Mouse (Mus musculus) forebrain, embryonic 16.5 days (tissue): ENCODE measurements at regions not wholly inside any gene's neighbourhood (a gene's known extent, or its start where the extent isn't known, plus 50 kb on each side); places are given as distances from the start of the nearest gene placed in this dataset.
A peak's percentile ranks its signal among the peaks of the same experiment; 100 is the strongest.

Source experiments
- ATAC-seq: fragments of 200-750 bp; cut with Nextera tagmentation; 2 replicates; pipeline ENCODE4 v1.8.0; 2017; ENCODE audit warnings: mild to moderate bottlenecking, moderate library complexity
- H3K27ac ChIP-seq: fragments of 300-500 bp; sonication (generic); 2 replicates; pipeline ENCODE4 v1.5.1; 2014; ENCODE audit warnings: low read length, control low read depth
- H3K27me3 ChIP-seq: fragments of 300-500 bp; sonication (generic); replicated peaks from 2 replicates; pipeline ENCODE4 v1.6.1; 2014; ENCODE audit warnings: low read length; ENCODE audit not compliant: control insufficient read depth, insufficient read depth
- H3K36me3 ChIP-seq: fragments of 300-500 bp; sonication (generic); 2 replicates; pipeline ENCODE4 v1.6.1; 2014; ENCODE audit not compliant: control insufficient read depth, insufficient read depth
- H3K4me1 ChIP-seq: fragments of 300-500 bp; sonication (generic); replicated peaks from 2 replicates; pipeline ENCODE4 v1.6.1; 2014; ENCODE audit warnings: low read length; ENCODE audit not compliant: control insufficient read depth, insufficient read depth
- H3K4me2 ChIP-seq: fragments of 300-500 bp; sonication (generic); 2 replicates; pipeline ENCODE4 v1.6.1; 2014; ENCODE audit warnings: mild to moderate bottlenecking, low read length, control low read depth
- H3K4me3 ChIP-seq: fragments of 300-500 bp; sonication (generic); replicated peaks from 2 replicates; pipeline ENCODE4 v1.5.1; 2014; ENCODE audit warnings: mild to moderate bottlenecking, low read length, control low read depth
- H3K9ac ChIP-seq: fragments of 300-500 bp; sonication (generic); replicated peaks from 2 replicates; pipeline ENCODE4 v1.6.1; 2014; ENCODE audit warnings: low read depth, low read length, control low read depth
- H3K9me3 ChIP-seq: fragments of 300-500 bp; sonication (generic); 2 replicates; pipeline ENCODE4 v1.6.1; 2016; ENCODE audit warnings: low read length; ENCODE audit not compliant: control insufficient read depth
- WGBS: fragments of 180-500 bp; shearing (Covaris S2); extraction: QIAGEN DNeasy Blood & Tissue Kit; methylation state at CpG from one replicate; pipeline ENCODE4 v1.1.7; 2014; 5-methylcytosine and 5-hydroxymethylcytosine counted together

GRCm38 (mm10) chr13:53722881-53723280 is 250.0 kb upstream of the Msx2 start:
- no peak overlapping the region for H3K4me2 ChIP-seq
- H3K4me1 ChIP-seq: peaks cover 3% of the 10 kb centered on the region; the same call in 1 of the 2 replicates
- no peaks in the 10 kb centered on the region for H3K27me3 ChIP-seq
- H3K27ac ChIP-seq: peak overlapping the region; percentile 41; the same call in 1 of the 2 replicates
- no peak overlapping the region for H3K9ac ChIP-seq
- H3K4me3 ChIP-seq: no peak overlapping the region
- WGBS: 28% methylated on average over 6 of the region's 6 CpGs
- H3K36me3 ChIP-seq: no peaks in the 10 kb centered on the region
- ATAC-seq: peak; percentile 72
- H3K9me3 ChIP-seq: no peaks in the 10 kb centered on the region

- H3K4me1 ChIP-seq: peaks cover 3% of the 10 kb centered on the region; the same call in 1 of the 2 replicates
- no peaks in the 10 kb centered on the region for H3K36me3 ChIP-seq
- H3K4me2 ChIP-seq: no peak overlapping the region
- no peaks in the 10 kb centered on the region for H3K27me3 ChIP-seq
- no peak overlapping the region for H3K4me3 ChIP-seq
- 74% methylated on average over 9 of the region's 9 CpGs for WGBS
- no peak overlapping the region for H3K27ac ChIP-seq
- ATAC-seq: no peak
- no peak overlapping the region for H3K9ac ChIP-seq
- H3K9me3 ChIP-seq: no peaks in the 10 kb centered on the region
Measured at GRCm38 (mm10) chr13:53721038-53721463, 248.2 kb upstream of the Msx2 start.

GRCm38 (mm10) chr13:53717582-53717981 is 244.7 kb upstream of the Msx2 start:
- no peak overlapping the region for H3K4me3 ChIP-seq
- no peak overlapping the region for H3K4me2 ChIP-seq
- H3K36me3 ChIP-seq: no peaks in the 10 kb centered on the region
- no peaks in the 10 kb centered on the region for H3K4me1 ChIP-seq
- no peak overlapping the region for H3K27ac ChIP-seq
- no peak for ATAC-seq
- no peaks in the 10 kb centered on the region for H3K27me3 ChIP-seq
- no peak overlapping the region for H3K9ac ChIP-seq
- 70% methylated on average over 4 of the region's 4 CpGs for WGBS
- no peaks in the 10 kb centered on the region for H3K9me3 ChIP-seq

- Histone ChIP-seq H3K4me2 (no peak overlapping the region), H3K4me1 (no peaks in the 10 kb centered on the region), H3K36me3 (no peaks in the 10 kb centered on the region), H3K27me3 (no peaks in the 10 kb centered on the region), H3K27ac (no peak overlapping the region), H3K9ac (no peak overlapping the region), H3K9me3 (no peaks in the 10 kb centered on the region), H3K4me3 (no peak overlapping the region)
- 77% methylated on average over 2 of the region's 2 CpGs for WGBS
- no peak for ATAC-seq
Measured at GRCm38 (mm10) chr13:53717086-53717485, 244.2 kb upstream of the Msx2 start.

- no peaks in the 10 kb centered on the region for H3K4me1 ChIP-seq
- no peak overlapping the region for H3K9ac ChIP-seq
- no peaks in the 10 kb centered on the region for H3K27me3 ChIP-seq
- H3K36me3 ChIP-seq: no peaks in the 10 kb centered on the region
- no peak overlapping the region for H3K4me3 ChIP-seq
- H3K4me2 ChIP-seq: no peak overlapping the region
- no peak overlapping the region for H3K27ac ChIP-seq
- WGBS: 62% methylated on average over 10 of the region's 10 CpGs
- no peak for ATAC-seq
- no peaks in the 10 kb centered on the region for H3K9me3 ChIP-seq
Measured at GRCm38 (mm10) chr13:53709062-53709461, 236.2 kb upstream of the Msx2 start.

- H3K27me3 ChIP-seq: no peaks in the 10 kb centered on the region
- 78% methylated on average over 17 of the region's 17 CpGs for WGBS
- no peak overlapping the region for H3K4me2 ChIP-seq
- no peaks in the 10 kb centered on the region for H3K4me1 ChIP-seq
- no peak overlapping the region for H3K27ac ChIP-seq
- ATAC-seq: no peak
- no peaks in the 10 kb centered on the region for H3K36me3 ChIP-seq
- no peak overlapping the region for H3K9ac ChIP-seq
- no peak overlapping the region for H3K4me3 ChIP-seq
- H3K9me3 ChIP-seq: no peaks in the 10 kb centered on the region
Measured at GRCm38 (mm10) chr13:53707548-53707947, 234.7 kb upstream of the Msx2 start.

- no peak overlapping the region for H3K4me2 ChIP-seq
- no peak overlapping the region for H3K4me3 ChIP-seq
- ATAC-seq: no peak
- H3K9ac ChIP-seq: no peak overlapping the region
- no peaks in the 10 kb centered on the region for H3K4me1 ChIP-seq
- H3K9me3 ChIP-seq: no peaks in the 10 kb centered on the region
- no peaks in the 10 kb centered on the region for H3K27me3 ChIP-seq
- 88% methylated on average over 11 of the region's 11 CpGs for WGBS
- no peak overlapping the region for H3K27ac ChIP-seq
- H3K36me3 ChIP-seq: no peaks in the 10 kb centered on the region
Measured at GRCm38 (mm10) chr13:53704104-53704503, 231.2 kb upstream of the Msx2 start.

GRCm38 (mm10) chr13:53700236-53700635 is 227.4 kb upstream of the Msx2 start:
- Histone ChIP-seq H3K27ac (no peak overlapping the region), H3K4me3 (no peak overlapping the region), H3K27me3 (no peaks in the 10 kb centered on the region), H3K4me2 (no peak overlapping the region), H3K9me3 (no peaks in the 10 kb centered on the region), H3K4me1 (peaks cover 10% of the 10 kb centered on the region), H3K36me3 (no peaks in the 10 kb centered on the region), H3K9ac (no peak overlapping the region)
- WGBS: 13% methylated on average over 3 of the region's 3 CpGs
- no peak for ATAC-seq

- Histone ChIP-seq H3K27ac (no peak overlapping the region), H3K4me2 (peak overlapping the region; percentile 20), H3K9ac (no peak overlapping the region), H3K9me3 (no peaks in the 10 kb centered on the region), H3K27me3 (no peaks in the 10 kb centered on the region), H3K4me1 (peaks cover 10% of the 10 kb centered on the region), H3K36me3 (no peaks in the 10 kb centered on the region), H3K4me3 (no peak overlapping the region)
- peak; percentile 81; the same call in 1 of the 2 replicates for ATAC-seq
- WGBS: 18% methylated on average over 6 of the region's 6 CpGs
Measured at GRCm38 (mm10) chr13:53697954-53698353, 225.1 kb upstream of the Msx2 start.

- H3K27ac ChIP-seq: no peak overlapping the region
- peaks cover 2% of the 10 kb centered on the region; the same call in 1 of the 2 replicates for H3K27me3 ChIP-seq
- H3K9me3 ChIP-seq: no peaks in the 10 kb centered on the region
- H3K4me3 ChIP-seq: no peak overlapping the region
- H3K4me1 ChIP-seq: peaks cover 10% of the 10 kb centered on the region
- no peaks in the 10 kb centered on the region for H3K36me3 ChIP-seq
- H3K4me2 ChIP-seq: no peak overlapping the region
- no peak overlapping the region for H3K9ac ChIP-seq
- no peak for ATAC-seq
- 67% methylated on average over 3 of the region's 3 CpGs for WGBS
Measured at GRCm38 (mm10) chr13:53695385-53695784, 222.5 kb upstream of the Msx2 start.
